In genomic region chr8:86554220-86554891, GRCm38 (mm10) we compare ENCODE assay signal across 14 mouse cellular contexts. TPM values are rescaled to one million over a fixed set of nuclear protein-coding genes. Genes with fewer than 3 reads are reported as not detected.
"Had no signal": no experiment of that assay in that cellular context is flagged by ENCODE, and none has a peak within 500 bp of the region (broad histone marks: within the 10 kb centered on the region; RNA-seq: fewer than 3 reads in every experiment).

No protein-coding gene starts in this region.

- ATAC-seq: lung, postnatal 0 days; midbrain, embryonic 13.5 days; midbrain, embryonic 15.5 days had no signal

- DNase-seq: lung, adult 2 months; lung, postnatal 14 days; lung, postnatal 36 days; right cerebral cortex, postnatal 14 days; thymus, adult 2 months; thymus, postnatal 25 days; thymus, postnatal 4 days had no signal

RNA-seq across cellular contexts. Expression of gene Abcc12, which starts 26.1 kb away (rescaled TPM):
- total RNA-seq: megakaryocyte progenitor cell, adult 5-6 weeks; monocyte, adult 5-6 weeks had no signal
- polyA plus RNA-seq: macrophage; neural tube, embryonic 12.5 days had no signal
